Mouse (Mus musculus) heart, embryonic 14.5 days (tissue): ENCODE data around the gene Rps10. TPM values are rescaled to one million over a fixed set of nuclear protein-coding genes. Genes with fewer than 3 reads are reported as not detected.

Experiments used
- ATAC-seq: fragments of 200-750 bp; cut with Nextera tagmentation; 2 replicates; pipeline ENCODE4 v1.8.0; 2017; ENCODE audit warnings: low read depth, moderate TSS enrichment; ENCODE audit not compliant: insufficient number of reproducible peaks, insufficient read depth, low FRiP score
- H3K27ac ChIP-seq, 2 experiments: fragments of 200-500 bp in 1 of 2; fragments of 300-500 bp in 1 of 2; sonication (generic) in 1 of 2; replicated peaks in 1 of 2; 2 replicates each; pipeline ENCODE4 v1.5.1; 2012 to 2014; ENCODE audit warnings: low read depth in 2 of 2, low read length in 2 of 2, control low read depth in 1 of 2, mild to moderate bottlenecking in 1 of 2, mixed read lengths in 1 of 2; ENCODE audit not compliant: control insufficient read depth in 1 of 2, insufficient read depth in 1 of 2
- H3K27me3 ChIP-seq: fragments of 300-500 bp; sonication (generic); 2 replicates; pipeline ENCODE4 v1.6.1; 2014; ENCODE audit warnings: mild to moderate bottlenecking, low read length, control low read depth; ENCODE audit not compliant: control insufficient read depth, insufficient read depth
- H3K36me3 ChIP-seq: fragments of 300-500 bp; sonication (generic); 2 replicates; pipeline ENCODE4 v1.6.1; 2014; ENCODE audit warnings: mild to moderate bottlenecking, control low read depth, low read length, mixed read lengths; ENCODE audit not compliant: control insufficient read depth, insufficient read depth
- H3K4me1 ChIP-seq, 2 experiments: fragments of 200-500 bp in 1 of 2; fragments of 300-500 bp in 1 of 2; sonication (generic) in 1 of 2; 2 replicates each; pipeline ENCODE4 v1.6.1; 2012 to 2014; ENCODE audit warnings: low read length in 2 of 2, control low read depth in 1 of 2, mixed read lengths in 1 of 2; ENCODE audit not compliant: control insufficient read depth in 2 of 2, insufficient read depth in 2 of 2
- H3K4me2 ChIP-seq: fragments of 300-500 bp; sonication (generic); 2 replicates; pipeline ENCODE4 v1.6.1; 2014; ENCODE audit warnings: mild to moderate bottlenecking, low read length
- H3K4me3 ChIP-seq, 2 experiments: fragments of 200-500 bp in 1 of 2; fragments of 300-500 bp in 1 of 2; sonication (generic) in 1 of 2; 2 replicates each; pipeline ENCODE4 v1.5.1; 2012 to 2014; ENCODE audit warnings: low read length in 2 of 2, mild to moderate bottlenecking in 2 of 2, control low read depth in 1 of 2, low read depth in 1 of 2, moderate library complexity in 1 of 2; ENCODE audit not compliant: control insufficient read depth in 1 of 2, insufficient read depth in 1 of 2
- H3K9ac ChIP-seq: fragments of 300-500 bp; sonication (generic); 2 replicates; pipeline ENCODE4 v1.6.1; 2014; ENCODE audit warnings: mild to moderate bottlenecking, low read length
- H3K9me3 ChIP-seq: fragments of 300-500 bp; sonication (generic); 2 replicates; pipeline ENCODE4 v1.6.1; 2016; ENCODE audit warnings: low read length, control low read depth; ENCODE audit not compliant: control insufficient read depth
- WGBS: fragments of 180-500 bp; shearing (Covaris S2); extraction: QIAGEN DNeasy Blood & Tissue Kit; methylation state at CpG from one replicate; pipeline ENCODE4 v1.1.7; 2014; 5-methylcytosine and 5-hydroxymethylcytosine counted together
- polyA plus RNA-seq: library from polyadenylated mRNA; unstranded; fragments of >200 nt; fragmentation: Nextera tagmentation; extraction: Ambion mirVana; gene quantifications from 2 replicates; pipeline ENCODE4 v1.2.1, GENCODE M21; 2014

Rps10 gene
- polyA plus RNA-seq, 1 experiment from 2014 or later = 715 TPM

GRCm38 (mm10) chr17:27653253-27653959 lies 16.9 kb upstream of the Rps10 start:
- Histone ChIP-seq H3K4me1 (peaks cover 6 to 14% of the 10 kb centered on the region in 2 experiments), H3K4me3 (no peak overlapping the region), H3K27ac (no peak overlapping the region), H3K9ac (no peak overlapping the region), H3K4me2 (no peak overlapping the region), H3K36me3 (no peaks in the 10 kb centered on the region), H3K27me3 (peaks cover 35% of the 10 kb centered on the region), H3K9me3 (no peaks in the 10 kb centered on the region)
- no peak for ATAC-seq
- 45% methylated on average over 10 of the region's 10 CpGs for WGBS

- Histone ChIP-seq H3K36me3 (no peaks in the 10 kb centered on the region), H3K27me3 (peaks cover 32% of the 10 kb centered on the region), H3K4me2 (no peak overlapping the region), H3K4me3 (no peak overlapping the region), H3K9ac (no peak overlapping the region), H3K9me3 (no peaks in the 10 kb centered on the region), H3K4me1 (peaks cover 6 to 14% of the 10 kb centered on the region in 2 experiments), H3K27ac (no peak overlapping the region)
- WGBS = 75% methylated on average over 23 of the region's 23 CpGs
- no peak for ATAC-seq
Observed at GRCm38 (mm10) chr17:27652046-27652790, 15.7 kb upstream of the Rps10 start.

- H3K9ac ChIP-seq = no peak overlapping the region
- peaks cover 17% of the 10 kb centered on the region for H3K27me3 ChIP-seq
- no peaks in the 10 kb centered on the region for H3K9me3 ChIP-seq
- H3K36me3 ChIP-seq = no peaks in the 10 kb centered on the region
- ATAC-seq = no peak
- H3K4me1 ChIP-seq = peaks cover 0 to 5% of the 10 kb centered on the region in 2 experiments; a peak in 3 of 4 replicates
- H3K27ac ChIP-seq = no peak overlapping the region
- H3K4me2 ChIP-seq = no peak overlapping the region
- WGBS = 69% methylated on average over 13 of the region's 13 CpGs
- H3K4me3 ChIP-seq = no peak overlapping the region
Observed at GRCm38 (mm10) chr17:27650586-27650985, 14.1 kb upstream of the Rps10 start.

GRCm38 (mm10) chr17:27650160-27650559 lies 13.7 kb upstream of the Rps10 start:
- no peaks in the 10 kb centered on the region for H3K9me3 ChIP-seq

GRCm38 (mm10) chr17:27645807-27646206 lies 9.3 kb upstream of the Rps10 start:
- Histone ChIP-seq H3K9ac (no peak overlapping the region), H3K27me3 (no peaks in the 10 kb centered on the region; the same call in 1 of the 2 replicates), H3K4me3 (no peak overlapping the region), H3K4me1 (peaks cover 6% of the 10 kb centered on the region in 2 experiments; a peak in 3 of 4 replicates), H3K27ac (no peak overlapping the region), H3K4me2 (no peak overlapping the region), H3K9me3 (no peaks in the 10 kb centered on the region), H3K36me3 (no peaks in the 10 kb centered on the region)
- no peak for ATAC-seq
- 31% methylated on average over 7 of the region's 7 CpGs for WGBS

More at GRCm38 (mm10) chr17:27650160-27650559, 13.7 kb upstream of the Rps10 start:
- WGBS = 11% methylated on average over 12 of the region's 12 CpGs
- no peak overlapping the region for H3K9ac ChIP-seq
- no peaks in the 10 kb centered on the region for H3K36me3 ChIP-seq
- H3K4me3 ChIP-seq = no peak overlapping the region
- no peak for ATAC-seq
- H3K4me2 ChIP-seq = no peak overlapping the region
- peaks cover 0 to under 1% of the 10 kb centered on the region in 2 experiments; a peak in 2 of 4 replicates for H3K4me1 ChIP-seq
- H3K27me3 ChIP-seq = peaks cover 13% of the 10 kb centered on the region
- no peak overlapping the region for H3K27ac ChIP-seq

GRCm38 (mm10) chr17:27644572-27644971 lies 8.1 kb upstream of the Rps10 start:
- no peak overlapping the region for H3K4me3 ChIP-seq
- H3K9me3 ChIP-seq = no peaks in the 10 kb centered on the region
- H3K27me3 ChIP-seq = no peaks in the 10 kb centered on the region
- no peak overlapping the region for H3K27ac ChIP-seq
- H3K9ac ChIP-seq = no peak overlapping the region
- no peaks in the 10 kb centered on the region for H3K36me3 ChIP-seq
- H3K4me1 ChIP-seq = peaks cover 6% of the 10 kb centered on the region in 2 experiments; a peak in 3 of 4 replicates
- 51% methylated on average over 2 of the region's 2 CpGs for WGBS
- ATAC-seq = no peak
- H3K4me2 ChIP-seq = no peak overlapping the region

GRCm38 (mm10) chr17:27643756-27644155 lies 7.3 kb upstream of the Rps10 start:
- 82% methylated on average over 9 of the region's 9 CpGs for WGBS
- Histone ChIP-seq H3K9me3 (no peaks in the 10 kb centered on the region), H3K27me3 (no peaks in the 10 kb centered on the region), H3K36me3 (no peaks in the 10 kb centered on the region), H3K4me1 (peaks cover 6% of the 10 kb centered on the region in 2 experiments; a peak in 3 of 4 replicates), H3K4me3 (no peak overlapping the region), H3K27ac (no peak overlapping the region), H3K9ac (no peak overlapping the region), H3K4me2 (no peak overlapping the region)
- ATAC-seq = no peak
